Mouse (Mus musculus): Measurements from ENCODE around the gene Espnl. TPM values are rescaled to one million over a fixed set of nuclear protein-coding genes. Genes with fewer than 3 reads are reported as not detected.

The Espnl gene
- not detected in 2 replicates for polyA plus RNA-seq (2014; fragmentation: Nextera tagmentation; extraction: Ambion mirVana)

DNA sequence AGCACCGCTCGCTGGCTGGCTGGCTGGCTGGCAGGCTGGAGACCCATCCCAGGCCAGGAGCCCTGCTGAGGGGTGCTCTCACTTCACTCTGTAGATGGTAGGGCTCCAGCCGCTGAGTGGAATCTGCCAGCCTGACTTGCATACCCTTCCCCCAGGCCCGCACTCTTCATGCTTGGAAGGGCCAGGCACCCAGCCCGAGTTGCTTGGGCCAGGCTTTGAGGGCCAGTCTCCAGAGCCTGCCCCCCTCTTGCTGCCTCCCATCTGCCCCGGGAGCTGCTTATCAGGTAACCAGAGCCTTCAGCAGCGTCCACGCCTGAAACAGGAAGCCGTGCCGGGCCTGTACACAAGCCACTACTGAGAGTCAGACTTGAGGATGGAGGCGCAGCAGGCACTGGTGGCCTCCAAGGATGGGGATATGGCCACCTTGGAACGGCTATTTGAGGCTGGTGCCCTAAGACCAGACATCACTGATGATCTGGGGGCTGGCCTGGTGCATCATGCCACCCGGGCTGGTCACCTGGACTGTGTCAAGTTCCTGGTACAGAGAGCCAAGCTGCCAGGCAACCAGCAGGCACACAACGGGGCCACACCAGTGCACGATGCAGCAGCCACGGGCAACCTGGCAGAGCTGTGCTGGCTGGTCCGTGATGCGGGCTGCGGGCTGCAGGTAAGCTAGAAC, at the start of gene Espnl:
TSS of gene Espnl (plus strand) at position 316 of the 679 bp plus-strand sequence.
- Histone ChIP-seq H3K27ac (ENCODE audit: low read length) (no peak within 1 kb of the TSS), H3K9me3 (ENCODE audit: control insufficient read depth, low read depth, low read length) (no peaks in the 10 kb centered on the region), H3K4me3 (ENCODE audit: low read depth, low read length) (no peak within 1 kb of the TSS), H3K4me2 (replicated peaks; ENCODE audit: low read depth, low read length) (no peak within 1 kb of the TSS), H3K27me3 (ENCODE audit: control insufficient read depth, insufficient read depth, low read length) (no peaks in the 10 kb centered on the region), H3K4me1 (ENCODE audit: control insufficient read depth, insufficient read depth, low read length) (no peaks in the 10 kb centered on the region), H3K9ac (replicated peaks; ENCODE audit: low read depth, low read length) (no peak within 1 kb of the TSS), H3K36me3 (ENCODE audit: control insufficient read depth, insufficient read depth, low read length) (no peaks in the 10 kb centered on the region)
- no peak for ATAC-seq (ENCODE audit: insufficient number of reproducible peaks, insufficient read depth, low FRiP score, low read depth)
- 55% methylated on average over 19 of the region's 19 CpGs for WGBS

DNA sequence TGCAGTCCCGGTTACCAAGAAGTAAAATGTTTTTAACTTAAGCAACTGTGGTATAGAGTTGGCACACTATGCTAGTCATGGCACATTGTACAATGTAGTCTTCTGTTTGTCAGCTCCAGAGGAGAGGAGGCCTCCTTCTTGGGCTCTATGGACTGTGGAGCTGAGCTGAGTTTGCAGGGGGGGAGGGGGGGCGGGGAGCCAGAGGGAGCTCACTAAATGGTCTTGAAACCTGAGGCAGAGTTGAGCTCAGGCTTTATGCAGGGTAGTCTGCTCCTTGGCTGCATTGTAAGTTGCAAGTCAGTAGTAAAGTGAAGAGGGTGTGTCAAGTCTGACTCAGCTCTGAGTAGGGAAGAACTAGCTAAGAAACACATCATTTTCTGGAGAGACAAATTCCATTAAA, 49.6 kb upstream of the Espnl start:
- Histone ChIP-seq H3K4me1 (ENCODE audit: control insufficient read depth, insufficient read depth, low read length) (no peaks in the 10 kb centered on the region), H3K9me3 (ENCODE audit: control insufficient read depth, low read depth, low read length) (no peaks in the 10 kb centered on the region), H3K9ac (replicated peaks; ENCODE audit: low read depth, low read length) (no peak overlapping the region), H3K4me3 (ENCODE audit: low read depth, low read length) (no peak overlapping the region), H3K36me3 (ENCODE audit: control insufficient read depth, insufficient read depth, low read length) (peaks cover 15% of the 10 kb centered on the region), H3K27ac (ENCODE audit: low read length) (no peak overlapping the region), H3K27me3 (ENCODE audit: control insufficient read depth, insufficient read depth, low read length) (no peaks in the 10 kb centered on the region), H3K4me2 (replicated peaks; ENCODE audit: low read depth, low read length) (no peak overlapping the region)
- 85% methylated on average over 2 of the region's 2 CpGs for WGBS
- no peak for ATAC-seq (ENCODE audit: insufficient number of reproducible peaks, insufficient read depth, low FRiP score, low read depth)

DNA sequence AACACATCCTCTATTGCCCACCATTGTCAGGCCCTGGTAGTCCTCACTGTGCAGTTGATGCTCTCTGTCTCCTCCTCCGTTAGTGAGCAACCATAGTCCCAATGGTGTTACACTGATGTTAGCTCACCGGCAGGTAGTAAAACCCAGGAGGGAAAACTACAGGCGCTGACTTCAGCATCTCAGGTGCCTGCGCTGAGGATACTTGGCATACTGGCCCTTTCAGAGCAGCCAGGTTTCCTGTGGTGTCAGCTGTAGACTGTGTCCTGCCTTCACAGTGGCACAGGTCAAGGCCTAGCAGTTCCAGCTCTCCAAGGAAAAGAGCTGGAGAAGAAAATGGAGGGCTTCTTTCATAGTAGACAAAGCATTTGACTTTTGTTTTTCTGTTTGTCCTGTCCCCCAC, 45.3 kb upstream of the Espnl start:
- Histone ChIP-seq H3K36me3 (ENCODE audit: control insufficient read depth, insufficient read depth, low read length) (peaks cover 30% of the 10 kb centered on the region), H3K4me2 (replicated peaks; ENCODE audit: low read depth, low read length) (no peak overlapping the region), H3K4me3 (ENCODE audit: low read depth, low read length) (no peak overlapping the region), H3K27me3 (ENCODE audit: control insufficient read depth, insufficient read depth, low read length) (no peaks in the 10 kb centered on the region), H3K9me3 (ENCODE audit: control insufficient read depth, low read depth, low read length) (no peaks in the 10 kb centered on the region), H3K27ac (ENCODE audit: low read length) (no peak overlapping the region), H3K9ac (replicated peaks; ENCODE audit: low read depth, low read length) (no peak overlapping the region), H3K4me1 (ENCODE audit: control insufficient read depth, insufficient read depth, low read length) (no peaks in the 10 kb centered on the region)
- 95% methylated on average over 4 of the region's 4 CpGs for WGBS
- no peak for ATAC-seq (ENCODE audit: insufficient number of reproducible peaks, insufficient read depth, low FRiP score, low read depth)

DNA sequence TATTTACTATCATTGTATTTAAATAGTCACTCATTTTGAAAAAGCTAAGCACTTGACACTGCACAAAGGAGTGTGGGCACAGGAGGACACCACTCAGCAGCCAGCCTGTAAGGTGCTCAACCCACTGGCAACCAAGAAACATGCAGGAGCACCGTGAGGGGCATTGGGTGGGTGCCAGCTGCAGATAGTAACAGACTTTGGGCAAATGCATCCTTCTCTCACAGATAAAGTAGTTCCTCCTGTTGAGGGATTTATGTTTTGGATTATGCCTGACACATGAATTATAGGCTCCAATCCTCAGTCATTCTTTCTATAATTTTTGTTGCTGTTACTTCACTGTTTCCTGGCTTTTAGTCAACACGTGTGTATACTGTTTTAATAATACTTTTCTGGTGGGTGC, 44.4 kb upstream of the Espnl start:
- H3K4me2 ChIP-seq (replicated peaks; ENCODE audit: low read depth, low read length): no peak overlapping the region
- H3K27ac ChIP-seq (ENCODE audit: low read length): no peak overlapping the region
- peaks cover 30% of the 10 kb centered on the region for H3K36me3 ChIP-seq (ENCODE audit: control insufficient read depth, insufficient read depth, low read length)
- WGBS: 93% methylated on average over 2 of the region's 2 CpGs
- no peak overlapping the region for H3K4me3 ChIP-seq (ENCODE audit: low read depth, low read length)
- no peaks in the 10 kb centered on the region for H3K27me3 ChIP-seq (ENCODE audit: control insufficient read depth, insufficient read depth, low read length)
- no peaks in the 10 kb centered on the region for H3K9me3 ChIP-seq (ENCODE audit: control insufficient read depth, low read depth, low read length)
- no peak for ATAC-seq (ENCODE audit: insufficient number of reproducible peaks, insufficient read depth, low FRiP score, low read depth)
- H3K9ac ChIP-seq (replicated peaks; ENCODE audit: low read depth, low read length): no peak overlapping the region
- H3K4me1 ChIP-seq (ENCODE audit: control insufficient read depth, insufficient read depth, low read length): no peaks in the 10 kb centered on the region

DNA sequence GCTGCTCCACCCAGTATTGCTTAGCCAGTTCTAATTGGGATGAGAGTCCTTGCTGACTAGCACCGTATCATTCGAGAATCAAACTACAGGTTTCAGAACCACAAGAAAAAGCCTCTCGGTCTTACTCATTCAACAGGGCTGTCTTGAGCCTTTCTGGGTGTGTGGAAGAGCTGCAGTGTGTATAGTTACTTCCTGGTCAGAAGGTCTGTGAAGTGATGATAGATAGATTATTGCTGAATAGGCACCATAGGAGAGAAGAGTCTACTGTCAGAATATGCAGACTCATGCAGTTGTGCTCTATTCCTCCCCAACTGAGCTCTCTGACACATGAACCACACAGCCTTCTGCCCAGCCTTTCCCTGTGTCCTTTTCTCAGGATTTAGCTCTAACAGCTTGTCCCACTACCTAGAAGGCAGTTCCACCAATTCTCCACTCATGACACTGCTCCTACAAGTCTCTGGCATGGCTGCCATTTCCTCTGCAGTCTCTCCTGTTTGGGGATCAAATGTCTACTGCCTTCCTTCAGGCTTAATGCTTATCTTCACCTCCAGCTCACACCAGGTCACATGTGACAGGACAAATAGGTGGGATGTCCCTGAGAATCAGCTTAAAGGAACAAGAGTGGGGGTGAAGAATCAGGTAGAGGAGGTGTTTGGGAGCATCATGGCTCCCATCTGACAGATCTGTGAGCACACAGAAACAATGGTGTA, 43.3 kb upstream of the Espnl start:
- no peaks in the 10 kb centered on the region for H3K27me3 ChIP-seq (ENCODE audit: control insufficient read depth, insufficient read depth, low read length)
- WGBS: 90% methylated on average over 3 of the region's 3 CpGs
- H3K9me3 ChIP-seq (ENCODE audit: control insufficient read depth, low read depth, low read length): no peaks in the 10 kb centered on the region
- no peak for ATAC-seq (ENCODE audit: insufficient number of reproducible peaks, insufficient read depth, low FRiP score, low read depth)
- no peak overlapping the region for H3K4me3 ChIP-seq (ENCODE audit: low read depth, low read length)
- no peak overlapping the region for H3K27ac ChIP-seq (ENCODE audit: low read length)
- no peaks in the 10 kb centered on the region for H3K4me1 ChIP-seq (ENCODE audit: control insufficient read depth, insufficient read depth, low read length)
- H3K9ac ChIP-seq (replicated peaks; ENCODE audit: low read depth, low read length): no peak overlapping the region
- no peak overlapping the region for H3K4me2 ChIP-seq (replicated peaks; ENCODE audit: low read depth, low read length)
- H3K36me3 ChIP-seq (ENCODE audit: control insufficient read depth, insufficient read depth, low read length): peaks cover 30% of the 10 kb centered on the region

DNA sequence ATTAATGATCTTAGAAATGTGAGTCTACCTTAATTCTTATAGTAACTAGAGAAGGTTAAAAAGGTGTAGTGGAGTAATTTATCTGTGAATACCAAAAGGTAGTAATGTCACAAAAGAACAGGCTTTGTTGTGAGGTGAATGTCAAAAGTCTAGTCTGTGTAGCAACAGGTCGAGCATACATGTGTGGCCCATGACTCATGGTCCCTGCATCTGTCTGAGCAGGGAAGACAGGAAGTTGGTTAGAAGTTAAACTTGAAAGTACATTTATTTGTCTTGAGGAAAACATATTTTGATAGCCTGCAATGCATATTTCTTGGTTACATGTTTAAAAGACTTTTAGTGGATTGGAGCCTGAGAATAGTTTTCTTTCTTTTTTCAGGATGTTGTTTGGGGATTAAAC, 42.7 kb upstream of the Espnl start:
- H3K9me3 ChIP-seq (ENCODE audit: control insufficient read depth, low read depth, low read length): no peaks in the 10 kb centered on the region
- no peak overlapping the region for H3K4me2 ChIP-seq (replicated peaks; ENCODE audit: low read depth, low read length)
- no peak overlapping the region for H3K27ac ChIP-seq (ENCODE audit: low read length)
- no peak overlapping the region for H3K9ac ChIP-seq (replicated peaks; ENCODE audit: low read depth, low read length)
- H3K4me3 ChIP-seq (ENCODE audit: low read depth, low read length): no peak overlapping the region
- H3K4me1 ChIP-seq (ENCODE audit: control insufficient read depth, insufficient read depth, low read length): no peaks in the 10 kb centered on the region
- H3K27me3 ChIP-seq (ENCODE audit: control insufficient read depth, insufficient read depth, low read length): no peaks in the 10 kb centered on the region
- WGBS: 87% methylated on average over 1 of the region's 1 CpGs
- no peak for ATAC-seq (ENCODE audit: insufficient number of reproducible peaks, insufficient read depth, low FRiP score, low read depth)
- peaks cover 30% of the 10 kb centered on the region for H3K36me3 ChIP-seq (ENCODE audit: control insufficient read depth, insufficient read depth, low read length)

DNA sequence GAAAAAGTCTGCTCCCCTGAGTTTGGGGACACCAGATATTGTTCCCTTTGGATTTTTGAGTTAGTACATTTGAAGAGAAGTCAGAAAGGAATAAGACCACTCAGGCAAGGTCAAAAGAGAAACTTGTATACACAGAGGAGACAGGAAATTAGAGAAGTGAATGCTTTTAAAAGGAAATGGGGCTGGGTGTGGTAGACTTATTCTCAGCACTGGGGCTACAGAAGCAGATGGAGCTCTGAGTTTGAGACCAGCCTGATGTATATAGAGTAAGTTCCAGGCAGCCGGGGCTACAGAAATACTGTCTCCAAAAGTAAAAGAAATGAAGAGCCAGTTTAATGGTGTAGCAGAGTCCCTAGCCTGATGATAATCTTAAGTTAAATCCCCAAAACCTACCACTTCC, 39.3 kb upstream of the Espnl start:
- 88% methylated on average over 1 of the region's 1 CpGs for WGBS
- Histone ChIP-seq H3K4me3 (ENCODE audit: low read depth, low read length) (no peak overlapping the region), H3K4me1 (ENCODE audit: control insufficient read depth, insufficient read depth, low read length) (no peaks in the 10 kb centered on the region), H3K4me2 (replicated peaks; ENCODE audit: low read depth, low read length) (no peak overlapping the region), H3K9ac (replicated peaks; ENCODE audit: low read depth, low read length) (no peak overlapping the region), H3K9me3 (ENCODE audit: control insufficient read depth, low read depth, low read length) (no peaks in the 10 kb centered on the region), H3K27me3 (ENCODE audit: control insufficient read depth, insufficient read depth, low read length) (no peaks in the 10 kb centered on the region), H3K27ac (ENCODE audit: low read length) (no peak overlapping the region), H3K36me3 (ENCODE audit: control insufficient read depth, insufficient read depth, low read length) (peaks cover 36% of the 10 kb centered on the region)
- ATAC-seq (ENCODE audit: insufficient number of reproducible peaks, insufficient read depth, low FRiP score, low read depth): no peak

DNA sequence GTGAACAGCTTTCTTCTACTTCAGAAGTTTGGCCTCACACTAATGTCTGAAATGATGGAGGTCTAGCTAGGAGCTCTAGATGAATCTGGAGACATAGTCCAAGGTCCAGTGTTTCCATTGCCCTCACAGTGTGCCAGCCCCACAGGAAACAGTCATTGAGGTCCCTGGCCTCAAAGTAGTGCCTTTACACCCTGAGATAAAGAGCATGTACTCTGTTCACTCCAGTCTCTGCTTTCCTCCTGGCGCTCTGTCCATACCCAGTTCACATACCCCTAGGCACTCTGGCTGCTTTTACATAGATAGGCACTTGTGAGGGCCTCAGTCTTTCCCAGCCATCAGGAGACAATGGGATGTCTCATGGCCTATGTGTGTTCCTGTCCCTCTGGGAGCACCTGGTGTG, 32.5 kb upstream of the Espnl start:
- Histone ChIP-seq H3K27me3 (ENCODE audit: control insufficient read depth, insufficient read depth, low read length) (no peaks in the 10 kb centered on the region), H3K27ac (ENCODE audit: low read length) (no peak overlapping the region), H3K9ac (replicated peaks; ENCODE audit: low read depth, low read length) (no peak overlapping the region), H3K4me3 (ENCODE audit: low read depth, low read length) (no peak overlapping the region), H3K4me2 (replicated peaks; ENCODE audit: low read depth, low read length) (no peak overlapping the region), H3K4me1 (ENCODE audit: control insufficient read depth, insufficient read depth, low read length) (no peaks in the 10 kb centered on the region), H3K9me3 (ENCODE audit: control insufficient read depth, low read depth, low read length) (no peaks in the 10 kb centered on the region), H3K36me3 (ENCODE audit: control insufficient read depth, insufficient read depth, low read length) (peaks cover 23% of the 10 kb centered on the region)
- WGBS: 96% methylated on average over 1 of the region's 1 CpGs
- ATAC-seq (ENCODE audit: insufficient number of reproducible peaks, insufficient read depth, low FRiP score, low read depth): no peak

Data from stomach, embryonic 14.5 days (tissue).